Mouse (Mus musculus): ENCODE results near the gene Acsm4.

DNA sequence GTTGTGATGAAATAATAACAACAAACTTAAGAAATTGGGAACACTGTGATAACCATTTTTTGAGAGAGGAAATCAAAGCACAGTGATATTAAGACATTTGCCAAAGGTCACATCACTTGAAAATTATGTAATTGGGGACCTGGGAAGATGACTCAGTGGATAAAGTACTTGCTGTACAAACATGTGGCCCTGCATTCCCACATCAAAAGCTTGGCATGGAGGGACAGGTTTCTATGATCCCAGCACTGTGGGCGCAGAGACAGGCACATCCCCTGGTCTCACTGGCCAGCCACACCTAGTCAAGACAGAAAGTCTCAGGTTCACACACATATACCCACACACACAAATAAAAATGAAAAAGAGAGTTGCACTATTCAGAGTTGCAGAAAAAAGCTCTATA lies 5.1 kb downstream of the Acsm4 start:
- no peak for TF ChIP-seq GATA1 (IDR thresholded peaks at IDR 0.05; ENCODE audit: borderline replicate concordance, low read length)
- no peak for TF ChIP-seq FLI1 (IDR thresholded peaks at IDR 0.05; ENCODE audit: low read length)
